Mouse (Mus musculus) kidney, adult 2 months (tissue): ENCODE results near the gene Pdha2.

Experiments
- CTCF ChIP-seq: fragments of 200-500 bp; conservative IDR thresholded peaks from 2 replicates; pipeline ENCODE4 v1.5.1; 2011; ENCODE audit warnings: low read depth, mild to moderate bottlenecking, control low read depth, low read length, moderate library complexity, mixed read lengths; ENCODE audit not compliant: insufficient read depth, insufficient read length
- POLR2A ChIP-seq: fragments of 200-500 bp; IDR thresholded peaks from one replicate; pipeline ENCODE4 v1.6.1; 2011; ENCODE audit warnings: low read depth, low read length, control low read depth

DNA sequence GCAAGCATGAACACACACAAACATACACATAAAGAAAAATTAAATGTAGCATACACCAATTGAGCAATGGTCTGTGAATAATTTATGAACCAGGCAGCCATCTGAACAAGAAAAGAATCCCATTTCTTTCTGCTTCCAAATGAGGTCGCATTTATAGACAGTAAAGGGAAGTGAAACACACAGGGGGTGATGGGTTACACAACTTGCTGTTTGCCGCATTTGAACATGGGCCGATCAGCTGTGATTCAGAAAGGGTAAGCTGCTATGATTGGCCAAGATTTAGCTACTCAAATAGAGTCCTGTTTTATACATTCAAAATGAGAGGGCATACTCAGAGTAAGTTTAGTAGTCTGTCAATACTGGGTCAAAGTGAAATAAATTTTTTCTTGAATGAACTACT is 20.5 kb downstream of the Pdha2 start:
- TF ChIP-seq POLR2A, result no peak
- no peak for TF ChIP-seq CTCF
